Mouse (Mus musculus): ENCODE measurements around the gene Prss22.

DNA sequence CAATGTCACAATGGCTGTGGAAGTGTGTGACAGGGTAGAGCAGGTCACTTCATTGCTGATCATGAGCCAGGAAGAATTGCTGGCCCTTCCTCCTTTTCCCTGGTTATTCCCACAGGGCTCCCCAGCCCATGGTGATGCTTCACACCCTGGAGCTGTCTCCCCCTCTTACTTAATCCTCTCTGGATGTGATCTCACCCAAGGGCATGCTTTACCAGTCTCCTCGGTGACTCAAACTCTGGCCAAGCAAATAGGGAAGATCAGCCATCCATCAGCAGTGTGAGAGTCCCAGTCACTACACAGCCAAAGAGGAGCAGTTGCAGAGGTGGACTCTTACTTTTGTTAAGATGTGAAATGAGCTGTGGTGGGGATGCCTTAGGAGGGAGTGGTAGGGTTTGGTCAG lies 12.9 kb downstream of the Prss22 start:
- no peak for TF ChIP-seq CTCF (IDR thresholded peaks at IDR 0.05; ENCODE audit: control insufficient read depth, insufficient read depth, insufficient replicate concordance, low read depth, low read length)
- no peak for TF ChIP-seq POLR2A (IDR thresholded peaks at IDR 0.05; ENCODE audit: control insufficient read depth, low read depth, low read length)
